In the genomic region with DNA sequence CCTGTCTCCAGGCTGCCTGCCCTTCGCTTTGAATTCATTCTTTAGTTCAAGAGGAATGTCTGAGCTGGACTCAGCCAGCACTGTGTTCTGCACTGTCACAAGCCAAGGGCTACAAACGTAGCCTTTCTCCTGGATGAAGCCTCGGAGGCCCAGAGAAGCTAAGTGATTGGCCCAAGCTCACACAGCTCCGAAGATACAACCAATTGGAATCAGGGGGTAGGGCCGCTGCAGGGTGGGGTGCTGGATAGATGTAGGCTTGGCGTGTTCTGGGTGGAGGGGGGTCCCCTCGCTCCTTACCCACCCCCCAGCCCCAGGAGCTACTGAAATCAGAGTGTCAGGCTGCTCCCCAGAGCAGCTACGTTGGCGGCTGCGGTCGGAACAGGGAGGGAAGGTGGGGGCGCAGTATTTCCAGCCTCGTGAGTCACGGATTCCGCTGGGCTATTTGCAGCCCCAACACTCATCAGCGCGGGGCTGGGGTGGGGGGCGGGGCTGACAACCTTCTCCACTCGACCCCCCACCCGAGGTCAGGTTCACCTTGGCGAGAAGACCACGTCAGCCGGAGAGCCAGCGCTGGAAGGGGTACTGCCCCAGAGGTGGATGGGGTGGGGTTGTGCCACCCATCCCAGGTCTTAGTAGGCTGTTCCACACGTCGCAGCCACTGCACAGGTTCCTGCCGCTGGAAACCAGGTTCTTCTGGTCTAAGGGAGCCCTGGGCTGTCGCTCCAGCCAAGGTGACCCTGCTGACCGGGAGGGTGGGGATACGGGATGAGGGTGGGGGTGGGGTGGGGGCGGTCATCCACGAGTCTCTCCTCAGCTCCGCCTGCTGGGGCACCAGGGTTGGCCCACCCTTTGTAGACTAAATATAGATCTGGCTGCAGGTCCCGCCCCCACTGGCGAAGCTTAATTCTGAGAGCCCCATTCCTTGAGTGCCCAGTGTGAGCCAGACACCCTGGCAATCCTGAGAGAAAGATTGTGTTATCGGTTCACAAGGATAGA, we compare ENCODE assay signal across 1 mouse cellular context.
TF ChIP-seq lines count a peak whose summit lies in the region.

No protein-coding gene starts in this region.

TF ChIP-seq in ES-E14, 5 proteins besides CTCF, POLR2A, EP300 and RAD21 (continued from another document):
- TF ChIP-seq ZC3H11A (IDR thresholded peaks at IDR 0.05; ENCODE audit: borderline replicate concordance, low read depth, low read length) = no peak
- TF ChIP-seq MAFK (IDR thresholded peaks at IDR 0.05; ENCODE audit: insufficient read depth, low read depth, low read length) = no peak
- no peak for TF ChIP-seq ZNF384 (IDR thresholded peaks at IDR 0.05; ENCODE audit: low read depth, low read length)
- TF ChIP-seq CHD2 (IDR thresholded peaks at IDR 0.05; ENCODE audit: low read depth, low read length) = no peak
